Mouse (Mus musculus) myocyte (in vitro differentiated cells): Measurements from ENCODE around the gene Rtbdn.

Source experiments
- CEBPB ChIP-seq: IDR thresholded peaks from 2 replicates; pipeline ENCODE4 v1.6.1; 2011; ENCODE audit warnings: mild to moderate bottlenecking, moderate library complexity; ENCODE audit not compliant: poor library complexity, insufficient read depth, severe bottlenecking
- E2F4 ChIP-seq: IDR thresholded peaks from one replicate; pipeline ENCODE4 v1.6.1; 2011; ENCODE audit warnings: mild to moderate bottlenecking, control low read depth, moderate library complexity; ENCODE audit not compliant: insufficient read depth
- MAX ChIP-seq: IDR thresholded peaks from one replicate; pipeline ENCODE4 v1.6.1; 2011; ENCODE audit warnings: low read depth, mild to moderate bottlenecking, control low read depth
- MYOD1 ChIP-seq, 3 experiments: IDR thresholded peaks; one replicate each; pipeline ENCODE4 v1.6.1; 2011; ENCODE audit warnings: control low read depth in 2 of 3, low read depth in 2 of 3, mild to moderate bottlenecking in 2 of 3, moderate library complexity in 1 of 3; ENCODE audit not compliant: insufficient read length in 2 of 3, control insufficient read depth in 1 of 3
- POLR2A ChIP-seq: IDR thresholded peaks from one replicate; pipeline ENCODE4 v1.6.1; 2011; ENCODE audit warnings: low read depth, mild to moderate bottlenecking, control low read depth, moderate library complexity; ENCODE audit not compliant: insufficient read length
- POLR2AphosphoS2 ChIP-seq: IDR thresholded peaks from one replicate; pipeline ENCODE4 v1.6.1; 2011; ENCODE audit warnings: low read depth, control low read depth; ENCODE audit not compliant: insufficient read length
- TCF12 ChIP-seq: IDR thresholded peaks from one replicate; pipeline ENCODE4 v1.6.1; 2011; ENCODE audit warnings: mild to moderate bottlenecking, control low read depth; ENCODE audit not compliant: poor library complexity, insufficient read depth, severe bottlenecking
- TCF3 ChIP-seq: IDR thresholded peaks from one replicate; pipeline ENCODE4 v1.6.1; 2011; ENCODE audit warnings: low read depth, control low read depth; ENCODE audit not compliant: insufficient read length
- USF1 ChIP-seq: IDR thresholded peaks from one replicate; pipeline ENCODE4 v1.6.1; 2011; ENCODE audit warnings: low read depth, mild to moderate bottlenecking, control low read depth, moderate library complexity

GRCm38 (mm10) chr8:84945235-84945632 is 1.6 kb upstream of the Rtbdn start:
- TF ChIP-seq POLR2A (no peak), TCF3 (no peak), TCF12 (no peak), MYOD1 (IDR thresholded peaks at IDR 0.05; ENCODE audit: control insufficient read depth in 1 of 3, insufficient read length in 2 of 3, low read depth in 2 of 3) (no peak), USF1 (no peak), E2F4 (no peak), MAX (no peak), POLR2AphosphoS2 (no peak), CEBPB (no peak)
